Mouse (Mus musculus) MEL (cell line): ENCODE data around the gene Vps26a. TPM values are rescaled to one million over a fixed set of nuclear protein-coding genes. Genes with fewer than 3 reads are reported as not detected.

ENCODE experiments used
- DNase-seq: peaks from one replicate; pipeline ENCODE4 v3.0.0; 2011; ENCODE audit warnings: low read depth, low spot score
- H3K27ac ChIP-seq: 2 replicates; pipeline ENCODE4 v1.5.1; 2012; ENCODE audit warnings: low read depth, mild to moderate bottlenecking, control low read depth, low read length, moderate library complexity; ENCODE audit not compliant: control insufficient read depth
- H3K27me3 ChIP-seq, 2 experiments: fragments of 150-350 bp in 1 of 2; sonication (generic) in 1 of 2; 2 replicates each; pipeline ENCODE4 v1.6.1; 2012; ENCODE audit warnings: low read length in 2 of 2, mild to moderate bottlenecking in 2 of 2, improper control_type of control experiment in 1 of 2, moderate library complexity in 1 of 2; ENCODE audit not compliant: insufficient read depth in 2 of 2, control insufficient read depth in 1 of 2
- H3K36me3 ChIP-seq, 2 experiments: 2 replicates each; pipeline ENCODE4 v1.6.1; 2012 to 2014; ENCODE audit warnings: low read length in 2 of 2, improper control_type of control experiment in 1 of 2, inconsistent platforms in 1 of 2, mild to moderate bottlenecking in 1 of 2; ENCODE audit not compliant: insufficient read depth in 2 of 2, control insufficient read depth in 1 of 2
- H3K4me1 ChIP-seq, 2 experiments: fragments of 150-350 bp in 1 of 2; sonication (generic) in 1 of 2; 2 replicates each; pipeline ENCODE4 v1.6.1; 2012; ENCODE audit warnings: low read length in 2 of 2, improper control_type of control experiment in 1 of 2, mild to moderate bottlenecking in 1 of 2; ENCODE audit not compliant: insufficient read depth in 2 of 2, control insufficient read depth in 1 of 2
- H3K4me3 ChIP-seq, 2 experiments: fragments of 150-350 bp in 1 of 2; sonication (generic) in 1 of 2; 2 replicates each; pipeline ENCODE4 v1.5.1; 2012; ENCODE audit warnings: low read depth in 2 of 2, low read length in 2 of 2, mild to moderate bottlenecking in 2 of 2, moderate library complexity in 2 of 2, control low read depth in 1 of 2, improper control_type of control experiment in 1 of 2; ENCODE audit not compliant: control insufficient read depth in 1 of 2, insufficient read depth in 1 of 2
- H3K79me2 ChIP-seq: 2 replicates; pipeline ENCODE4 v1.6.1; 2012; ENCODE audit warnings: mild to moderate bottlenecking, low read length, moderate library complexity; ENCODE audit not compliant: control insufficient read depth, poor library complexity, insufficient read depth
- H3K9ac ChIP-seq: 2 replicates; pipeline ENCODE4 v1.6.1; 2012; ENCODE audit warnings: low read depth, mild to moderate bottlenecking, control low read depth, low read length, moderate library complexity; ENCODE audit not compliant: control insufficient read depth, poor library complexity, severe bottlenecking
- H3K9me3 ChIP-seq: fragments of 150-350 bp; sonication (generic); replicated peaks from 2 replicates; pipeline ENCODE4 v1.6.1; 2012; ENCODE audit warnings: mild to moderate bottlenecking, low read length, improper control_type of control experiment, moderate library complexity; ENCODE audit not compliant: insufficient read depth
- CHD1 ChIP-seq: IDR thresholded peaks from 2 replicates; pipeline ENCODE4 v1.6.1; 2012; ENCODE audit warnings: low read depth, mild to moderate bottlenecking, inconsistent platforms, low read length, improper control_type of control experiment
- CTCF ChIP-seq, 3 experiments: IDR thresholded peaks in 2 of 3; conservative IDR thresholded peaks in 1 of 3; 2 replicates each; pipeline ENCODE4 v1.5.1; 2011 to 2012; ENCODE audit warnings: low read length in 3 of 3, low read depth in 2 of 3, mild to moderate bottlenecking in 2 of 3, improper control_type of control experiment in 1 of 3, inconsistent platforms in 1 of 3, mixed read lengths in 1 of 3, moderate library complexity in 1 of 3; ENCODE audit not compliant: control insufficient read depth in 1 of 3, insufficient read depth in 1 of 3, poor library complexity in 1 of 3, severe bottlenecking in 1 of 3
- E2F4 ChIP-seq: IDR thresholded peaks from 2 replicates; pipeline ENCODE4 v1.6.1; 2011; ENCODE audit warnings: low read depth, low read length, improper control_type of control experiment, borderline replicate concordance
- ELF1 ChIP-seq: IDR thresholded peaks from 2 replicates; pipeline ENCODE4 v1.6.1; 2014; ENCODE audit warnings: low read depth, mild to moderate bottlenecking, inconsistent platforms, low read length, improper control_type of control experiment, moderate library complexity
- EP300 ChIP-seq, 2 experiments: IDR thresholded peaks; 2 replicates each; pipeline ENCODE4 v1.6.1; 2011; ENCODE audit warnings: improper control_type of control experiment in 2 of 2, low read length in 2 of 2, low read depth in 1 of 2, mild to moderate bottlenecking in 1 of 2
- ETS1 ChIP-seq: IDR thresholded peaks from 2 replicates; pipeline ENCODE4 v1.6.1; 2012; ENCODE audit warnings: low read depth, mild to moderate bottlenecking, inconsistent platforms, low read length, improper control_type of control experiment, moderate library complexity
- GABPA ChIP-seq: IDR thresholded peaks from 2 replicates; pipeline ENCODE4 v1.6.1; 2012; ENCODE audit warnings: low read depth, mild to moderate bottlenecking, inconsistent platforms, low read length, improper control_type of control experiment, moderate library complexity
- GATA1 ChIP-seq: IDR thresholded peaks from 2 replicates; pipeline ENCODE4 v1.6.1; 2011; ENCODE audit warnings: low read depth, low read length, improper control_type of control experiment
- JUND ChIP-seq: IDR thresholded peaks from 2 replicates; pipeline ENCODE4 v1.6.1; 2011; ENCODE audit warnings: low read depth, mild to moderate bottlenecking, improper control_type of control experiment, low read length
- KAT2A ChIP-seq: conservative IDR thresholded peaks from 2 replicates; pipeline ENCODE4 v1.6.1; 2012; ENCODE audit warnings: low read depth, low read length, improper control_type of control experiment, inconsistent platforms
- MAFK ChIP-seq: IDR thresholded peaks from 2 replicates; pipeline ENCODE4 v1.6.1; 2011; ENCODE audit warnings: low read depth, mild to moderate bottlenecking, low read length, improper control_type of control experiment, borderline replicate concordance
- MAX ChIP-seq: IDR thresholded peaks from 2 replicates; pipeline ENCODE4 v1.6.1; 2011; ENCODE audit warnings: low read length, improper control_type of control experiment
- MAZ ChIP-seq: IDR thresholded peaks from 2 replicates; pipeline ENCODE4 v1.6.1; 2012; ENCODE audit warnings: low read depth, mild to moderate bottlenecking, inconsistent platforms, low read length, improper control_type of control experiment
- MXI1 ChIP-seq: IDR thresholded peaks from 2 replicates; pipeline ENCODE4 v1.6.1; 2011; ENCODE audit warnings: mild to moderate bottlenecking, low read depth, low read length, improper control_type of control experiment
- MYB ChIP-seq: IDR thresholded peaks from 2 replicates; pipeline ENCODE4 v1.6.1; 2011; ENCODE audit warnings: mild to moderate bottlenecking, low read depth, low read length, improper control_type of control experiment
- MYC ChIP-seq: IDR thresholded peaks from 2 replicates; pipeline ENCODE4 v1.6.1; 2011; ENCODE audit warnings: low read depth, mild to moderate bottlenecking, low read length, improper control_type of control experiment, moderate library complexity
- NELFE ChIP-seq: IDR thresholded peaks from 2 replicates; pipeline ENCODE4 v1.6.1; 2011; ENCODE audit warnings: low read depth, low read length, improper control_type of control experiment
- POLR2AphosphoS2 ChIP-seq: IDR thresholded peaks from 2 replicates; pipeline ENCODE4 v1.6.1; 2011; ENCODE audit warnings: low read length, improper control_type of control experiment
- UBTF ChIP-seq: IDR thresholded peaks from 2 replicates; pipeline ENCODE4 v1.6.1; 2012; ENCODE audit warnings: low read depth, mild to moderate bottlenecking, inconsistent platforms, low read length, improper control_type of control experiment, moderate library complexity, borderline replicate concordance; ENCODE audit not compliant: insufficient read depth
- ZC3H11A ChIP-seq: IDR thresholded peaks from 2 replicates; pipeline ENCODE4 v1.6.1; 2012; ENCODE audit warnings: low read depth, mild to moderate bottlenecking, inconsistent platforms, low read length, improper control_type of control experiment
- ZKSCAN1 ChIP-seq: IDR thresholded peaks from 2 replicates; pipeline ENCODE4 v1.6.1; 2012; ENCODE audit warnings: low read depth, mild to moderate bottlenecking, inconsistent platforms, low read length, improper control_type of control experiment, moderate library complexity
- ZMIZ1 ChIP-seq: IDR thresholded peaks from 2 replicates; pipeline ENCODE4 v1.6.1; 2012; ENCODE audit warnings: low read depth, mild to moderate bottlenecking, inconsistent platforms, low read length, improper control_type of control experiment, moderate library complexity
- polyA plus RNA-seq, 2 experiments: library from polyadenylated mRNA; stranded (reverse) in 1 of 2; unstranded in 1 of 2; fragments of >175 nt in 1 of 2; fragments of >200 nt in 1 of 2; gene quantifications; 2 replicates each; pipeline versions ENCODE4 v1.2.1 to v1.2.4; 2012; ENCODE audit warnings: low replicate concordance in 2 of 2, low read depth in 1 of 2; ENCODE audit not compliant: insufficient read length in 2 of 2, insufficient read depth in 1 of 2, missing spikeins in 1 of 2
- total RNA-seq: library from RNA; depleted of rRNA; stranded (reverse); fragments of 300-350 nt; gene quantifications from 2 replicates; pipeline ENCODE4 v1.2.3, GENCODE M21; 2012

Vps26a gene
- total and polyA plus RNA-seq, 3 experiments: 34.2 to 64.1 TPM; not detected in 1

DNA sequence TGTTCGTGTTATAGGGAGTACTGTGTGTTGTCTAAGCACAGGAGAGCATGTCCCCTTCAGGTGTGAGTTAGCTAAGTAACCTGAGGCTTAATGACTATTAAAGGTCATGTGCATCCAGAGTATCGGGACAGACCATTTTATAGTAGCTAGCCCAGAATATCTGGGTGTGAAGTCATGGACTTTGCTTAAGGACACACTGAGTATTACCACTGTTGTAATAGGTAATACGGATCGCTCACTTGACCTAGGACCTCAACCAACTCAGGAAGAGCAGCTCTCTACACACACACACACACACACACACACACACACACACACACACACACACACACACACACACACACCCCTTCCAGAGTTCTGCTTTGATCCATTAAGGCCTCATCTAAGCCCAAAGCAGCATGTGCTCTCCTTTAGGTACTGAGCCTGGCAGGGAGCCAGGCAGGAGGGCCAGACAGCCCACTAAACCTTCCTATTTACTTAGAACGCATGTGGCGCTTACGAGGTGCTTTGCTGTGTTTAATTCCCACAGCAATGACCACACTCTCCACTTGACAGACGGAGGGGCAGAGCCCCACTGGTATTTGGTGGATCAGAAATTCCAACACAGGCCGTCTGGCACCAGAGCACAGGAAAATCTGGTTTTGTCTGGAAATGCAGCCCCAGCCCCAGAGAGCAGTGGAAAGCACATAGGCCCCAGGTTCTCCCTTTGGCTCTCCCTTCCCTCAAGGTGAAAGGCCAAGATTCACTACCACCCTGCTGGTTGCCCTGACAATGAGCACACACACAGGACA lies 61.3 kb downstream of the Vps26a start:
- no peaks in the 10 kb centered on the region for H3K36me3 ChIP-seq
- no peak overlapping the region for H3K9ac ChIP-seq
- no peaks in the 10 kb centered on the region for H3K27me3 ChIP-seq
- H3K9me3 ChIP-seq: no peaks in the 10 kb centered on the region
- no peaks in the 10 kb centered on the region for H3K79me2 ChIP-seq
- no peak for TF ChIP-seq MXI1
- no peak for TF ChIP-seq ZMIZ1
- no peak for TF ChIP-seq JUND
- no peak for TF ChIP-seq MAX
- TF ChIP-seq EP300 (IDR thresholded peaks at IDR 0.05; ENCODE audit: low read depth in 1 of 2, low read length in 2 of 2): no peak
- no peak for TF ChIP-seq ELF1
- TF ChIP-seq ZKSCAN1: no peak
- no peak for TF ChIP-seq GATA1
- TF ChIP-seq NELFE: no peak
- no peak for TF ChIP-seq MAFK
- no peak for TF ChIP-seq CHD1
- TF ChIP-seq KAT2A: no peak
- TF ChIP-seq ETS1: no peak
- no peak for TF ChIP-seq MYC
- TF ChIP-seq CTCF (IDR thresholded peaks at IDR 0.05 in 2 of 3, conservative IDR thresholded peaks at IDR 0.05 in 1 of 3; ENCODE audit: control insufficient read depth in 1 of 3, insufficient read depth in 1 of 3, low read depth in 2 of 3, low read length in 3 of 3, poor library complexity in 1 of 3, severe bottlenecking in 1 of 3): no peak
- no peak for TF ChIP-seq MYB
- TF ChIP-seq MAZ: no peak
- TF ChIP-seq UBTF: no peak
- H3K4me3 ChIP-seq: no peak overlapping the region
- H3K4me1 ChIP-seq: no peaks in the 10 kb centered on the region
- H3K27ac ChIP-seq: no peak overlapping the region
- DNase-seq: no peak

DNA sequence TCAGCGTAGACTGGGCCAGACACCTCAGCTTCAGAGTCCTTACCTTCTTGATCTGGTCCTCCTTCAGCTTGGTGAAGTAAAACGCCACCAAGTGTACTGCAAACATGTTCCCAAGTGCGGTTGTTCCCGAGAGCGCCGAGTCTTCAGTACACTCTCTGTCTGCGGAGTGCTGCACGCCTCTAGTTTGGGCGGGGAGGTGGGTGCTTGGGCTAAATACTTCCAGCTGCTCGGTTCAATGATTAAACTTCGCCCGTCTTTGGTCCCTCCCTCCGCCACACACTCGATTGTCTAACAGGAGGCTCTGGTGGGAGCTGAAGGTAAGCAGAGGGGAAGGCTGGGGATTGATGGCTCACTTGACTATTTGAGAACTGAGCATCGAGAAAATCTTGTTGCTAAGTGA lies 64.3 kb downstream of the Vps26a start, which contains the start of gene Hkdc1:
Gene Hkdc1, minus strand, starts transcription at position 237 of the 400 bp plus-strand sequence.
- no peak within 1 kb of the TSS for H3K4me3 ChIP-seq
- H3K4me1 ChIP-seq: peaks cover 8 to 19% of the 10 kb centered on the region in 2 experiments
- DNase-seq: no peak
- H3K36me3 ChIP-seq: peaks cover 0 to 14% of the 10 kb centered on the region in 2 experiments; a peak in 2 of 4 replicates
- TF ChIP-seq E2F4: no peak
- no peak for TF ChIP-seq JUND
- TF ChIP-seq GABPA: no peak
- no peak for TF ChIP-seq ETS1
- no peak for TF ChIP-seq ZC3H11A
- no peak for TF ChIP-seq POLR2AphosphoS2
- TF ChIP-seq, all 39 proteins: peak for 0
- no peaks in the 10 kb centered on the region for H3K27me3 ChIP-seq
- no peak within 1 kb of the TSS for H3K9ac ChIP-seq
- H3K79me2 ChIP-seq: no peaks in the 10 kb centered on the region
- no peaks in the 10 kb centered on the region for H3K9me3 ChIP-seq
- no peak within 1 kb of the TSS for H3K27ac ChIP-seq
